Mouse (Mus musculus): Measurements from ENCODE around the gene Tada3. TPM values are rescaled to one million over a fixed set of nuclear protein-coding genes. Genes with fewer than 3 reads are reported as not detected.

Tada3 gene
- polyA plus RNA-seq, 1 experiment = 104 TPM

GRCm38 (mm10) chr6:113333137-113333950 lies 44.3 kb downstream of the Tada3 start:
- TF ChIP-seq GATA1 (IDR thresholded peaks at IDR 0.05; ENCODE audit: low read length) = no peak

GRCm38 (mm10) chr6:113331721-113332120 lies 46.0 kb downstream of the Tada3 start:
- no peak for TF ChIP-seq GATA1 (IDR thresholded peaks at IDR 0.05; ENCODE audit: low read length)

GRCm38 (mm10) chr6:113330547-113330946 lies 47.1 kb downstream of the Tada3 start:
- TF ChIP-seq GATA1 (IDR thresholded peaks at IDR 0.05; ENCODE audit: low read length) = no peak

- no peak for TF ChIP-seq GATA1 (IDR thresholded peaks at IDR 0.05; ENCODE audit: low read length)
Observed at GRCm38 (mm10) chr6:113329396-113329795, 48.3 kb downstream of the Tada3 start.

- TF ChIP-seq GATA1 (IDR thresholded peaks at IDR 0.05; ENCODE audit: low read length) = no peak
Observed at GRCm38 (mm10) chr6:113326533-113327315, 51.0 kb downstream of the Tada3 start, which contains the start of gene Ogg1. TSS of gene Ogg1 (plus strand) at chr6:113326972.

Other genes with a start within 250 kb of the Tada3 start
- not detected in 2 replicates for gene Lhfpl4, start 182.5 kb downstream of the Tada3 start, polyA plus RNA-seq (2012)
- gene Mtmr14, start 140.0 kb downstream of the Tada3 start, polyA plus RNA-seq (2012) = 45.1 and 53.0 TPM in 2 replicates
- gene Cpne9, start 95.6 kb downstream of the Tada3 start, polyA plus RNA-seq (2012) = 0.33 and 0.51 TPM in 2 replicates
- 30.4 and 39.0 TPM in 2 replicates for gene Brpf1, start 70.7 kb downstream of the Tada3 start, polyA plus RNA-seq (2012)
- 12.6 and 18.1 TPM in 2 replicates for gene Ogg1, start 50.9 kb downstream of the Tada3 start, polyA plus RNA-seq (2012)
- gene Camk1, start 33.9 kb downstream of the Tada3 start, polyA plus RNA-seq (2012) = not detected in 2 replicates
- 238 and 292 TPM in 2 replicates for gene Arpc4, start 232 bp upstream of the Tada3 start, polyA plus RNA-seq (2012)
- 4.8 and 6.1 TPM in 2 replicates for gene Ttll3, start 11.4 kb upstream of the Tada3 start, polyA plus RNA-seq (2012)
- gene Rpusd3, start 41.5 kb upstream of the Tada3 start, polyA plus RNA-seq (2012) = 159 and 183 TPM in 2 replicates
- not detected in 2 replicates for gene Cidec, start 57.9 kb upstream of the Tada3 start, polyA plus RNA-seq (2012)
- gene Jagn1, start 64.7 kb upstream of the Tada3 start, polyA plus RNA-seq (2012) = 8.3 and 11.9 TPM in 2 replicates
- not detected in 2 replicates for gene Il17re, start 80.6 kb upstream of the Tada3 start, polyA plus RNA-seq (2012)
- 0.40 and 0.83 TPM in 2 replicates for gene Il17rc, start 93.5 kb upstream of the Tada3 start, polyA plus RNA-seq (2012)
- 29.3 and 34.5 TPM in 2 replicates for gene Creld1, start 105.4 kb upstream of the Tada3 start, polyA plus RNA-seq (2012)
- gene Prrt3, start 124.0 kb upstream of the Tada3 start, polyA plus RNA-seq (2012) = not detected in 2 replicates
- 29.5 and 38.6 TPM in 2 replicates for gene Emc3, start 153.8 kb upstream of the Tada3 start, polyA plus RNA-seq (2012)
- 0.94 and 1.4 TPM in 2 replicates for gene Fancd2, start 153.8 kb upstream of the Tada3 start, polyA plus RNA-seq (2012)
- gene Fancd2os, start 222.8 kb upstream of the Tada3 start, polyA plus RNA-seq (2012) = not detected in 2 replicates
- gene Brk1, start 226.9 kb upstream of the Tada3 start, polyA plus RNA-seq (2012) = 29.9 and 32.0 TPM in 2 replicates
- 8.6 and 9.1 TPM in 2 replicates for gene Vhl, start 246.1 kb upstream of the Tada3 start, polyA plus RNA-seq (2012)

Data from G1E-ER4 (cell line).